Mouse (Mus musculus): Measurements from ENCODE around the gene Kifc3.

Gene Kifc3

DNA sequence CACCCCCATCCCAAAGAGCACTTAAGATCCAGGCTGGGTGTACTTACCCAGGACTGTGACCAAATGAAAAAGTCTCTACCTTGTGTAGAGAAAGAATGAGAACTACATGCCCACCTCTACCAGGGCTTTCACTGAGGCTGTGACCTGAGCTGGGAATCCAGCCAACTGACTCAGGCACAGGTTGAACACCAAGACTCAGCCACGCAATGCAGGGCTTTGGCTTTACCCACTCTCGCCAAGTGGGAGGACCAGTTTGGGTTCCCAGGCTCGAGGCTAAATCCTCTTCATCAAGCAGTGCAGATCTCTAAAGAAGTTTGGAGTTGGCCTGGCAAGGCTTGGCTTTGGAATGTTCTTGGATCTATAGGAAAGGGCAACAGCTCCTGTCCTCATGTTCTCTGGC lies 127.1 kb downstream of the Kifc3 start:
- no peak for DNase-seq (ENCODE audit: low read depth)

GRCm38 (mm10) chr8:95067582-95067981 lies 135.0 kb downstream of the Kifc3 start:
- peak; percentile 76 for DNase-seq (ENCODE audit: low read depth)

GRCm38 (mm10) chr8:95064531-95064930 lies 138.1 kb downstream of the Kifc3 start:
- no peak for DNase-seq (ENCODE audit: low read depth)

GRCm38 (mm10) chr8:95059812-95060533 lies 142.6 kb downstream of the Kifc3 start:
- no peak for DNase-seq (ENCODE audit: low read depth)

- no peak for DNase-seq (ENCODE audit: low read depth)
These were observed 144.0 kb downstream of the Kifc3 start for GRCm38 (mm10) chr8:95058661-95059060.

DNA sequence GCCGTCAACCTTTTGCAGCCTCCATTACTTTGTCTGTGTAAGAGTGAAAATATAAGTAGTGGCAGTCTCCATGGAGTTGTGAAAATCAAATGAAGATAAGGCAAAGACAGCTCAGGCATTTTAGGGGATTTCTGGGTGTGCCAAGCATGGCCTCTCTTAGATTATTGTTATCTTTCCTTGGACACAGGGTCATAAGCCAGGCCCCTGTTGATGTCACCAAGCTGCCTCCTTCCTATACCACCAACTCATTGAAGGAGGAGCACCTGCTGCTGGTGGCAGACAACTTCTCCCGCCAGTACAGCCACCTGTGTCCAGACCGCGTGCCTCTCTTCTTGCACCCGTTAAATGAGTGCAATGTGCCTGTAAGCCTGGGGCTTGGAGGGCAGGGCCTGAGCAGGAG lies 146.2 kb downstream of the Kifc3 start:
- no peak for DNase-seq (ENCODE audit: low read depth)

DNA sequence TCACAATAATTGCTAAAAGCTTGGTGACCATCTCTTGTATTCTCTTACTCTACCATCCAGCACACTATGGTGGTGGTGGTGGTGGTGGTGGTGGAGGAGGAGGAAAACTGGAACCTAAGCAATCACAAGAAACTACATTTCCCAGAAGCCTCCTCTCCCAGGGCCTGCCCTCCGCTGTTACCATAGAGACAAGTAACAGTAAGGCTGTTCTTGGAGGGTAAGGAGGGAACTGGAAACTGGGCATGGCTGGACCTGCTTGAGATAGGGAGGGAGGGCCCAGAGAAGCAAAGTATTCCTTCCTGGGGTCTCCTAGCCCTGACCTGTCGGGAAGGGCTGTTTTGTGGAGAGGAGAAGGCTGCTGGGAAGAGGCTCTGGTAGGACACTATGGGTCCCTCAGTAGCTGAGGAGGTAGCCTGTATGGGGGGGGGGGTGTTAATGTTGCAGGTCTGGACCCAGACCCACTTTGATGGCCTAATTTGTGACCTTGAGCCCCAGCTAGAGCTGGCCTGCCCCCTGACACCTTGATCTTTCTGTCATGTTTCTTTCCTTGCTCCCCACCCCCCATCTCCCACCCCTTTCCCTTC lies 147.6 kb downstream of the Kifc3 start, which contains the start of gene Drc7:
Gene Drc7 (plus strand): TSS at position 177 of the 584 bp plus-strand sequence.
- no peak for DNase-seq (ENCODE audit: low read depth)

DNA sequence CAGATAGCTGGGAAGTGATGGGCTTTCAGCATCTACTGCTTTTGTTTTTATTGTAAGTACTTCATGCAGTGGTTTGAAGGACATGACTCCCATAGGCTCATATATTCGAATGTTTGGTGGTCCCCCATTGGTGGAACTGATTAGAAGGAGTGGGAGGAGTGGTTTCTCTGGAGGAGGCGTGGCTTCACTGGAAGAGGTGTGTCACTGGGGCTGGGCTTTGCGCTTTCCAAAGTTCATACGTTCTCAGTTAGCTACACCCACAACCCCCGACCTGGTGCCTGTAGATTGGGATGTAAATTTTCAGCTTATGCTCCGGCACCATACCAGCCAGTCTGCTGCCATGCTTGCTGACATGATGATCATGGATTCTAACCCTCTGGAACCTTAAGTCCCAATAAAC lies 148.2 kb downstream of the Kifc3 start:
- no peak for DNase-seq (ENCODE audit: low read depth)

Data from naive thymus-derived CD4-positive, alpha-beta T cell, adult 2 months (primary cell).